Mouse (Mus musculus) CD8-positive naive resting alpha-beta T cell, adult 2 months (primary cell): Measurements from ENCODE around the gene Lgr6.

Experiments
- DNase-seq, 2 experiments: peaks; one replicate each; pipeline ENCODE4 v3.0.0; 2022; ENCODE audit warnings: low read depth in 2 of 2, low spot score in 2 of 2

Gene Lgr6

GRCm38 (mm10) chr1:135105124-135105523 lies at the start of gene Lgr6:
Gene Lgr6 (minus strand): TSS chr1:135105276.
- DNase-seq, result no peak

DNA sequence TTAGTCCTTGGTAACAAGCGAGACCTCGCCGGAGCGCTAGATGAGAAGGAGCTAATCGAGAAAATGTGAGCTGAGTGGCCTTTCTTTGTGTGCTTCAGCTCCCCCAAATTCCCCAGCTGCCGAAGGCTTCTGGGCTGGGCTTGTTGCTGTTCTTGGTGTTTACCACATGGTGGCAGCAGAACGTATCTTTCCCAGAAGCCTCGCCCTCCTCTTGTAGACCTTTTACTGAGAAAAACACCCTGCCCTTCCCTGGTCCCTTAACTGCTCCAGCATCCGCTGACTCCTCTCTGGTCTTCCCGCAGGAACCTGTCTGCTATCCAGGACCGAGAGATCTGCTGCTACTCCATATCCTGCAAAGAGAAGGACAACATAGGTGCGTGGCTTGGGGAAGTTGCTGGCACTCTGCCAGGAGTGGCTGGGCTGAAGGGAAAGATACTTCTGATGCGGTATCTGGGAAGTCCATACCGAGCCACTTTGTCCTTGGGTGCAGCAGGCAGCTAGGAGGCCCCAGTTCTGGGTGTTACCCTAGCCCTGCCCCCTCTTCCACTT lies 49.4 kb upstream of the Lgr6 start:
- DNase-seq, result peak; percentile 56 to 71

DNA sequence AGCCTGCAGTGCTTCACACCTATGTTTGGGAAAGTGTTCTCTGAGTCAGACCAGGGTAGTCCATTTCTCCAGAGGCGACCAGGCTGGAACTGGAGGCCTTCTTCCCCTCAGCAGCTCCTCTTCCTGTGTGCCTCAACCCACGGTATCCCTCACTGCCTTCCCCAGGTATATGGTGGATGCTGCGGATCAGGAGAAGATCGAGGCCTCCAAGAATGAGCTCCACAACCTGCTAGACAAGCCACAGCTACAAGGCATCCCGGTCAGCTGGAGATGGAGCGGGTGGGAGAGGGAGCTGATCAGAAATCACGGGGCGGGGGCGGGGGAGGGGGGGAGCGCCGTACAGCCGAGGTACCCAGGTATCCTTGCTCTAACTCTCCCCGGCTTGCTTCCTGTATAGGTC lies 48.9 kb upstream of the Lgr6 start:
- DNase-seq, result no peak

DNA sequence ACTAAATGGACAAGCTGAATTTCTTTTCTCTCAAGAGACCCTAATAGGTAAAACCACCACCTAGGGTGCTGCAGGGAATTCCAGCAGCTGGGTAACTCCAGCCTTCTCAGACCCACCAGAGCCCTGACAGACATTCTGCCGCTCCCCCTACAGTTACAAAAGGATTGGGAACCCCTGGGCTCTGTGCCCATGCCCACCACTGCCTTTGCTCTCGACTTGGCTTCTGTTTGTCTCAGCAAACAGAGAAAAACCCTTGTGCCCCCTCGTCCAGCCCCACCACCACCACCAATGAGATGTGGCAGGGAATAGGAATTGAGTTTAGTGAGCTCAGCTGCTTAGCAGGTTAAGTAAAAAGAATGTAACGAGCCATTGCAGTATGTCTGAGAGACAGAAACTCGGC lies 43.9 kb upstream of the Lgr6 start:
- no peak for DNase-seq

- no peak for DNase-seq
Observed at GRCm38 (mm10) chr1:135148476-135148875, 43.4 kb upstream of the Lgr6 start.

DNA sequence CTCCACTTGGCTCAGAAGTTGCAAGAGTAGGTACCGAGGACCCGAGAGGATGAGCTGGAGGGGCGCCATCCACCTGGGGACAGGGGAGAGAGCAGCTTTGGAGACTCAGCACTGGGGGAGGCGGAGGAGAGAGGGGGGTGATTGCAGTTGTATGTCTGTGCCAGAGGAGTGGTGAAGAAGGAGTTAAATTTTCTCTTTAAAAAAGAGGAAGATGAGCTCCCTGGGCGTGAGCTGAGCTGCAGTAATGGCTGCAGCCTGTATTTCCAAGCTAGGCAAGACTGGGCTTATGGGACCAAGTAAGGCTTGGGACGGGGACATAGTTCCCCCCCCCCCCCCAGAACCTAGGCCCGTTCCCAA lies 42.6 kb upstream of the Lgr6 start:
- no peak for DNase-seq

- DNase-seq, result peak; percentile 38 to 46
Observed at GRCm38 (mm10) chr1:135146946-135147701, 42.0 kb upstream of the Lgr6 start.

DNA sequence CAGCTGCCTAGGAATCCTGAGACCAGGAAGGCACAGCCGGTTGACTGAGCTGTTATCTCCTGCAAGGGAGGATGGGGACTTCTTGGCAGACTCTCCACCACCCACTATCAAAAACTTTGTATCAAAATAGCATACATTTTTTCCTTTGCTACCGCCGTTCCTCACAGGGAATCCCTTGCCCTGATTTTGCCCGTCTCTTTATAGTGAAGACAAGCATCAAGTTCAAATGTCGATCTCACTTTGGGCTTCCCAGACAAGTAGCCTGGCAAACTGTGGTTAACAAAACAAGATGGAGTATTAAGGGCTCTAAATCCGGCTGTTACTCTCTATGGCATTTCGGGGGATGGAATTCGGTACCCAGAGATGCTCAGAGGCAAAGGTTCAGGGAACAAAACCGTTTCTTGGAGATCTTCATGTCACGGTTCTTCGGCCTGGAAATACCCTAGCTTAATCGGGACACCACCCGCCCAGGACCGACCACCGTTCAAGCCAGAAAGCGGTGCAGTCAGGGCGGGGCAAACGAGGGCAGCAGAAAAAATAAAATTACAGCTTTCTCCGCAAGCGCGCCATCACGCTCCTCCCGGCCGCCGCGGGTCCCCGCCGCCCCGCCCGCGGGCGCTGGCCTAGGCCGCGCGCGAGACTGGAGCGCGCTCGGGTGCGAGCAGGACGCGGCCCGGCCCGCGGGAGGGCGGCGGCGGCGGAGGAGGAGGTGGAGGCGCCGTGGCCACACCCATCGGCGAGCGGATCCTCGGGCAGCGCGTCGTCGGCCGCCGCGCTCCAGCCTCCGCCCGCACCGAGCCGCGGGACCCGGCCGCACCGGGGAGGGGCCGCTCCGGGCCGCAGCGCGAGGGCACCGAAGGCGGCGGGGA lies 41.2 kb upstream of the Lgr6 start, which contains the start of gene Arl8a:
Gene Arl8a, plus strand, starts transcription at position 748 of the 869 bp plus-strand sequence.
- peak; percentile 59 to 61 for DNase-seq

DNA sequence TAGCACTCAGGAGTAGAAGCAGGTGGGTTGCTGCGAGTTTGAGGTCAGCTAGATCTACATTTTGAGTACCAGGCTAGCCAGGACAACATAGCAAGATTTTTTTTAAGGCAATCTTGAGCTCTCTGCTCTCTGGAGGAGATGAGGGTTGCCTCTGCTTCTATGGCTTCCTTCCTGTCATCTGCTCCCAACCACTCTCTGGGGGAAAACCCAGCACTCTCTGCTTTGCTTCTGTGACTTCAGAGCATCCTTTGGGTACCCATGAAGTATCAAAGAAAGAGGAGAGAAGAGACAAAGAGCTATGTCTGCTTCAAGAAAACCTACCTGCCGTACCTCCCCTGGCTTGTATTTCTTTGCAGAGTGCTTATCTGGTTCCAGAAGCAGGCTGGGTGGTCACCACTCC lies 38.9 kb upstream of the Lgr6 start:
- DNase-seq, result no peak

DNA sequence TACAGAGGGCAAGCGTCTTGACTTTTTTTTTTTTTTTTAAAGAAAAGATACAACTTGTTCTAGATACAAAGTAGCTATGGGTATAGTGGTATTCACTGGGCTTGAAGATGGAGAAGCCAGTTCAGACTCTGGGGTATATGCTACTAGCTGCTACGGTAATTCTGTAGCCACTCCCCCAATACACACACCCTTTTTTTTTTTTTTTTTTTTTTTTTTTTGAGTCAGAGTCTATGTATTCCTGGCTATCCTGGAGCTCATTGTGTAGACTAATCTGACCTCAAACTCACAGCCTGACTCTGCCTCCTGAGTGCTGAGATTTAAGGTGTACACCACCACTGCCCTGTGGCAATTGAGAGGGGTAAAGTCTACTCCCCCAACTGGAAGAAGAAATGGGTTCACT lies 37.4 kb upstream of the Lgr6 start:
- DNase-seq, result no peak

GRCm38 (mm10) chr1:135139906-135140305 lies 34.8 kb upstream of the Lgr6 start:
- no peak for DNase-seq

- DNase-seq, result peak; percentile 63 to 65
Observed at GRCm38 (mm10) chr1:135136500-135136899, 31.4 kb upstream of the Lgr6 start.

GRCm38 (mm10) chr1:135135111-135135787 lies 30.2 kb upstream of the Lgr6 start:
- no peak for DNase-seq

GRCm38 (mm10) chr1:135133678-135134435 lies 28.8 kb upstream of the Lgr6 start:
- DNase-seq, result peak in 1 of 2 experiments; percentile 41

DNA sequence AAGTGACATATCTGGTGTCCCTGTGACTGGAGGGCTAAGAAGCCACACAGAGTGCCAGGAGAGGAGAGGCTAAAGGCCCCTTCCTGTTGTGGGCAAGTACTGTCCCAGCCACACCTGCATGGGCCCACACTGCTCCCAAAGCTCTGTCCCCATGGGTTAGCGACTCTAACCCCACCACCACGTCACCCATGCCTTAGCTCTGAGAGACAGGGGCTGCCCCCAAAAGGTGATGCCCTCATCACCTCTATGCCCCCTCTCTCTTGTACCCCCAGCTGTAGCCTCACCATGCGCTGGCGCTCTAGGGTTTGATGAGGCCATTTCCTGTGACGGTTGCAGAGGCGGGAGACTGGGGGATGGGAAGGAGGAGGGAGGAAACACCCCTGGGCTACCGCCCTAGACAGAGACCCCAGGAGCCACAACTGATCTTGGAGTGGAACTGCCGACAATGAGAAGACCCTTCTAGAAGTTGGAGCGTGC lies 27.9 kb upstream of the Lgr6 start:
- peak; percentile 41 to 47 for DNase-seq

DNA sequence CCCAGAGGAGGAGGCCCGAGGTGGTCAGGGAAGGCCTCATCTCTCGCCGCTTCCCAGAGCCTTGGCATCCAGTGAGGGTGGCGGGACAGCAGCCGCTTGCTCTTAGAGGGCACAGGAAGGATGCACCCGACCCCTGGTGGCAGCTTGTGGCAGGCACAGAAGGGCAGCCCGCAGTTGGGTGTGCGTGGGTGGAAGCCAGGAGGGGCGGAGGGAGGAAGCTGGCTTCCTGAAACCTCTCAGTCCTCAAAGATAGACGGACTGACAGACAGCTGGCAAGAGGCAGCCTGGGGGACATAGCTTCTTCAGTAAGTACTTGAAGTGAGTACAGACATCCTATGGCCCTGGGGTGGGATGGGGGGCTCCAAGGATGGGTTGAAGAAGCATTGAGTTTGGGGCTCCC lies 27.4 kb upstream of the Lgr6 start, which contains the start of gene Ptpn7:
Gene Ptpn7, plus strand, starts transcription at position 228 of the 400 bp plus-strand sequence.
- DNase-seq, result peak; percentile 88 to 93

DNA sequence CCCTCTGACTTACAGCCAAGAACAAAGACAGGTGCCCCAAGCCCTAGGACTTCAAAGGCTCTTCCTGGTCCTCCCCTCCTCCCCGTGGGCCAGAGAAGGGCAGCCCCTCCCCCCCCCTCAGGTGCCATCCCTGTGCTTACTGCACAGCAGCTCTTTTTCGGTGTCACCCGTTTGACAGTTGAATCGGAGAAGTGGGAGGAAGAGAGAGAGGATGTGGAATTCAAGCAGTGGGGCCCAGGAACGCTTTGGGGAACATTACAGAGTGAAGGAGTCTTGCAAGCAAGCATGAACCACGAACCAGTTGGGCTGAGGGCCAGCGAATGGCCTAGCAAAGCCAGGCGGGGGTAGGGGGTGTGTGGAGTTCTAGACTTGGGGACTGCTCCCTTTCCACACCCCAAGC lies 26.5 kb upstream of the Lgr6 start:
- no peak for DNase-seq

- peak in 1 of 2 experiments; percentile 31 for DNase-seq
Observed at GRCm38 (mm10) chr1:135131034-135131433, 26.0 kb upstream of the Lgr6 start.

GRCm38 (mm10) chr1:135130376-135131018 lies 25.4 kb upstream of the Lgr6 start:
- no peak for DNase-seq
